Comparison of ENCODE assay signal across 15 mouse cellular contexts in genomic region chr8:34290670-34291069, GRCm38 (mm10).
"Had no signal": no experiment of that assay in that cellular context is flagged by ENCODE, and none has a peak within 500 bp of the region (broad histone marks: within the 10 kb centered on the region; RNA-seq: fewer than 3 reads in every experiment).

No protein-coding gene starts in this region.

- H3K27ac ChIP-seq: neural tube, embryonic 15.5 days; stomach, embryonic 15.5 days; stomach, postnatal 0 days had no signal

- H3K4me1 ChIP-seq: neural tube, embryonic 15.5 days; stomach, embryonic 15.5 days had no signal

- H3K4me2 ChIP-seq: neural tube, embryonic 15.5 days; stomach, embryonic 15.5 days had no signal

- H3K9me3 ChIP-seq: stomach, embryonic 15.5 days had no signal

- H3K4me3 ChIP-seq: neural tube, embryonic 15.5 days; stomach, embryonic 15.5 days had no signal

- H3K9ac ChIP-seq: neural tube, embryonic 15.5 days; stomach, embryonic 15.5 days had no signal

- H3K36me3 ChIP-seq: neural tube, embryonic 15.5 days; stomach, embryonic 15.5 days had no signal

- DNase-seq: retina, postnatal 1 day; right cerebral cortex, adult 18-20 months; right cerebral cortex, postnatal 14 days; right cerebral cortex, postnatal 25 days; right cerebral cortex, postnatal 4 days; spleen, adult 18-20 months; thymus, adult 18-20 months; thymus, adult 2 months; thymus, postnatal 14 days; thymus, postnatal 25 days; thymus, postnatal 36 days; thymus, postnatal 4 days had no signal

- H3K27me3 ChIP-seq: neural tube, embryonic 15.5 days; stomach, embryonic 15.5 days had no signal
